Mouse (Mus musculus): ENCODE results near the gene Fkbp9.

DNA sequence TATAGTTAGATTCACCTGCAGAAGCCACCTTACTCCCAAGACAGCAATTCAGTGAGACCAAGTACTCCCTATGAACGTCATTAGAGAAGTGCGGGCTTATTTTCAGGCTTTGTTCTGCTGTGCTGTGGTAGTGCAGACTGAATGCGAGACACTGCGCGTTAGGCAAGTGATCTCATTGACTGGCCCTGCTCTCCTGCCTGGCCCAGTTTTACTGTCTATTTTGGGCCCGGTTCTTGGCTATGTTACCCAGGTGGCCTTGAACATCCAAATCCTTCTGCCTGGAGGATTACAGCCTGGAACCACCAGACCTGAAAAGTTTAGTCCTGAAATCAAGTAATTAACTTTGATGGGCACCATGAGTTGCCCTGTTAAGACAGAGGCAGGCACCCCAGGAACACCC lies 56.7 kb downstream of the Fkbp9 start:
- no peak for TF ChIP-seq CTCF (IDR thresholded peaks at IDR 0.05; ENCODE audit: low read depth)
- no peak for TF ChIP-seq EP300 (optimal IDR thresholded peaks at IDR 0.05)
